Mouse (Mus musculus) ovary, postnatal 10 days (tissue): ENCODE measurements at regions not wholly inside any gene's neighbourhood (a gene's known extent, or its start where the extent isn't known, plus 50 kb on each side); places are given as distances from the start of the nearest gene placed in this dataset.

Source experiments
- DNase-seq: peaks from one replicate; pipeline ENCODE4 v3.0.0; 2022; ENCODE audit warnings: low spot score

GRCm38 (mm10) chr13:84761821-84762220, 427.4 kb upstream of the Ccnh start:
- DNase-seq: no peak

- no peak for DNase-seq
These were observed 425.3 kb upstream of the Ccnh start for GRCm38 (mm10) chr13:84763916-84764315.

GRCm38 (mm10) chr13:84771956-84772355, 417.3 kb upstream of the Ccnh start:
- DNase-seq: no peak

- no peak for DNase-seq
These were observed 405.9 kb upstream of the Ccnh start for GRCm38 (mm10) chr13:84783017-84783937.

GRCm38 (mm10) chr13:84804241-84804980, 384.8 kb upstream of the Ccnh start:
- DNase-seq: no peak

- DNase-seq: no peak
These were observed 384.0 kb upstream of the Ccnh start for GRCm38 (mm10) chr13:84805190-84805589.

GRCm38 (mm10) chr13:84809605-84810004, 379.6 kb upstream of the Ccnh start:
- no peak for DNase-seq
